Mouse (Mus musculus) liver, postnatal 0 days (tissue): Measurements from ENCODE around the gene Hivep3.

Experiments used
- CTCF ChIP-seq: sonication (generic); IDR thresholded peaks from 2 replicates; pipeline ENCODE4 v1.5.1; 2016; ENCODE audit warnings: antibody characterized with exemption, low read depth
- EP300 ChIP-seq: IDR thresholded peaks from 2 replicates; pipeline ENCODE4 v1.6.1; 2016; ENCODE audit warnings: antibody characterized with exemption, low read depth, mild to moderate bottlenecking

GRCm38 (mm10) chr4:119914194-119914593, 180.6 kb downstream of the Hivep3 start:
- TF ChIP-seq CTCF: no peak
- no peak for TF ChIP-seq EP300
